Mouse (Mus musculus): Measurements from ENCODE around the gene Gm11214.

DNA sequence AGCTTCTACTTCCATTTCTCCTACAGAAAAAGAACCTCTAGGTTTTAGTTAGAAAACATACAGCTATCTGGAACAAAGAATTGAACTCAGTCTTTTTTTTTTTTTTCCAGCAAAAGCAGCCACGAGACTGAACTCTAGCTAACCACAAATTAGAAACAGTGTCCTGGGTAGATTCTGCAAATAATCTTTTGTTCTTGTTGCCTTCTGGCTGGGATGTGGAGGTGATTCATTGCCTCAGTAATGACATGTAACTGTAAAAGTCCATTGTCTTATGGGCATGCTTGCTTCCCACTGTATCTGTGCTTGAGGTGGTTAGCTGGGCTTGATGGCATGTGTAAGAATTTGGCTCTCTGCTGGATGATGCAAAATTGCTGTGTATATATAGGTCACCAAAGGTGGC is 24.6 kb downstream of the Gm11214 start:
- no peak for TF ChIP-seq CTCF (IDR thresholded peaks at IDR 0.05; ENCODE audit: low read depth)
- no peak for TF ChIP-seq EP300 (IDR thresholded peaks at IDR 0.05; ENCODE audit: low read depth)
